Mouse (Mus musculus) cerebellum, adult 2 months (tissue): ENCODE measurements around the gene Ric8b.

Experiments used
- CTCF ChIP-seq: fragments of 200-500 bp; IDR thresholded peaks from 2 replicates; pipeline ENCODE4 v1.5.1; 2011; ENCODE audit warnings: low read depth, mild to moderate bottlenecking, control low read depth, low read length, moderate library complexity, borderline replicate concordance; ENCODE audit not compliant: insufficient read depth
- POLR2A ChIP-seq: fragments of 200-500 bp; IDR thresholded peaks from 2 replicates; pipeline ENCODE4 v1.6.1; 2011; ENCODE audit warnings: low read length, control low read depth, borderline replicate concordance; ENCODE audit not compliant: insufficient read depth

DNA sequence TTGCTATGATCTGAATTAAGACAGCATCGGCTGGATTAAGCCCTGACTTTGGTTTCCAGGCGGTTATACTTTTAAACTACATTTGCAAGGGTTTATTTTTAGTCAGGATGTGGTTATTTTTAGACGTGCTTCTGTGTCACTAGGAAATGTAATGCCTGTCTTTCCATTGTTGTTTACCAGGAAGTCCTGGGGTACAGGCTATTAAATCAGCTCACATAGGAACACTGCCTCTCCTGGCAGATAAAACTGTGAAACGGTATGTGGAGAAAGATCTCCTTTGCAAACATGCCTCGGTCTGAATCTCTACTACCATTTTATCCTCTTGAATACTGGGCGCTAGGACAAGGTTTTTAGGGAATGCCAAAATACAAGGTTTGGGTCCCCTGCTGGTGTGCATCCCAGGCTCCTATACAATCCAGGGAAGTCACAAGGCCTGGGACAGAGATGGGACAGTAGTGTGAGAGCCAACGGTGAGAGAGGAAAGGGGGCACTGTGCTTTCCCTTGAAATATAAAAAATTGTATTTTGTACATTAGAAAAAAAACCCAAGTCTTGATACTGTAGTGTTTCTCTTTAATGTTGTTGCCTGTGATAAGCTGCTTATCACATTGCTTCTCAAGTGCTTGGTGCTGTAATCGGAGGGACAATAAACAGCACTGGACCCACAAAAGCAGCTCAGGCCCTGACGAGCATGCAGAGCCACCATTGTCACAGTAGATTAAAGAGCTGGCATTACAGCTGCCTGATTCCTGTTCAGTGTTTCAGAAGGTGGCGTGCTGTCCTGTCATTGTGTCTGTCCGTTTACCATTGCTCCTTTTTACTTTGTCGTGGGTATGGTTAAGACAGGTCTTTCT is 51.7 kb downstream of the Ric8b start:
- TF ChIP-seq CTCF (no peak), POLR2A (no peak)
